Mouse (Mus musculus) embryonic fibroblast, embryonic 13.5 days (primary cell): ENCODE measurements around the gene Tmc6. TPM values are rescaled to one million over a fixed set of nuclear protein-coding genes. Genes with fewer than 3 reads are reported as not detected.

Experiments used
- H3K27ac ChIP-seq: 2 replicates; pipeline ENCODE4 v1.5.1; 2012; ENCODE audit warnings: low read length, control low read depth, inconsistent platforms; ENCODE audit not compliant: insufficient read depth
- H3K4me1 ChIP-seq: 2 replicates; pipeline ENCODE4 v1.6.1; 2011; ENCODE audit warnings: low read length; ENCODE audit not compliant: control insufficient read depth, insufficient read depth
- H3K4me3 ChIP-seq: 2 replicates; pipeline ENCODE4 v1.5.1; 2011; ENCODE audit warnings: mild to moderate bottlenecking, control low read depth, low read length; ENCODE audit not compliant: insufficient read depth
- CTCF ChIP-seq: IDR thresholded peaks from 2 replicates; pipeline ENCODE4 v1.5.1; 2011; ENCODE audit warnings: mild to moderate bottlenecking, control low read depth, low read length, moderate library complexity, borderline replicate concordance; ENCODE audit not compliant: insufficient read depth
- POLR2A ChIP-seq: IDR thresholded peaks from 2 replicates; pipeline ENCODE4 v1.6.1; 2011; ENCODE audit warnings: low read depth, mild to moderate bottlenecking, control low read depth, low read length, moderate library complexity
- polyA plus RNA-seq: library from polyadenylated mRNA; stranded (reverse); fragments of >200 nt; gene quantifications from 2 replicates; pipeline ENCODE4 v1.2.4, GENCODE M21; 2011; ENCODE audit warnings: low read depth; ENCODE audit not compliant: missing spikeins, insufficient read length

Gene Tmc6
- polyA plus RNA-seq, 1 experiment: 19.5 TPM

DNA sequence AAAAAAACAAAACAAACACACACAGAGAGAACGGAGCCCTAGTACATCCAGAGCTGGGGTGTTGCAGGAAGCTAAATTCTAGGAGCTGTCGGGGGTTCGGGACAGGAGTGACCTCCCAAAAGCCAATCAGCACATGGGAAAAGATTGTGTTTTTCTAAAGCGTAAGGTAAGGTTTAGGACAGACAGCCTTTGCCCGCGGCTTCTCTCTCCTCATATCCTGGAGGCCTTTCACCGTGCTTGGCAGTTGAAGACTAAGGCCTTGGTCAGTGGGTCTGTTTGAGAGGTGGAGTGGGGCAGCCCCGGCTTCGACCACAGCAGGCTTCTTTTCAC, 672 bp upstream of the Tmc6 start:
- Histone ChIP-seq H3K27ac (no peak overlapping the region), H3K4me3 (no peak overlapping the region), H3K4me1 (peaks cover 5% of the 10 kb centered on the region; the same call in 1 of the 2 replicates)
- TF ChIP-seq CTCF: no peak
- TF ChIP-seq POLR2A: no peak

DNA sequence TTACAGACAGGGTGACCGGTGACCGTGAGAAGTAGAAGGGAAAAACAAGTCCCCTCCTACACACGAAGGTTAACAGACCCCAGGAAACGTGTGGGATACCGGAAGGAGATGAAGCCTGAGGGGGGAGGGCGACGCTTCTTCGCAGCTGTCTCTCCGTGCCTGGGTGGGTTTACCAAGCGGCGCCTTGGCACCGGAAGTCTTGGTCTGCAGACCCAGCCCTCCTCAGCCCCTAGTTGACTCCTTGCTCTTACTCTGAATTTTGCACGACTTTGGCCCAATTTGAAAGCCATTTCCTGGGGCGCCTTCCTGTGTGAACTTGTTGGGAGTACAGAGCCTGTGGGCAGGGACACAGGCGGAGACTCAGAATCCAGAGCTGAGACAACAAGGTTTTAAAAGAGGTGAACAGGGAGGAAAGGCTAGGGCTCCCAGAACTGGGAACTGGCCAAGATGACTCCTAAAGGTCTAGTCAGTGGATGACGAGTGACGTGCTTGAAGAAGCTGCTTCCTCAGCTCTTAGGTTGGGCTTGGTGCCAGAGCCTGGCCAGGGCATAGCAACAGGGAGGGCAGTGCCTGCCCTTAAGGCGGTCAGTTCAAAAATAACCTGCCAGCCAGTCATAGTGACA, 688 bp downstream of the Tmc6 start:
- H3K27ac ChIP-seq: peak overlapping the region; percentile 61
- H3K4me1 ChIP-seq: peaks cover 5% of the 10 kb centered on the region; the same call in 1 of the 2 replicates
- H3K4me3 ChIP-seq: 0 out of 2 replicates have a peak overlapping the region, but pooled peaks have one; percentile 3
- no peak for TF ChIP-seq CTCF
- TF ChIP-seq POLR2A: no peak

DNA sequence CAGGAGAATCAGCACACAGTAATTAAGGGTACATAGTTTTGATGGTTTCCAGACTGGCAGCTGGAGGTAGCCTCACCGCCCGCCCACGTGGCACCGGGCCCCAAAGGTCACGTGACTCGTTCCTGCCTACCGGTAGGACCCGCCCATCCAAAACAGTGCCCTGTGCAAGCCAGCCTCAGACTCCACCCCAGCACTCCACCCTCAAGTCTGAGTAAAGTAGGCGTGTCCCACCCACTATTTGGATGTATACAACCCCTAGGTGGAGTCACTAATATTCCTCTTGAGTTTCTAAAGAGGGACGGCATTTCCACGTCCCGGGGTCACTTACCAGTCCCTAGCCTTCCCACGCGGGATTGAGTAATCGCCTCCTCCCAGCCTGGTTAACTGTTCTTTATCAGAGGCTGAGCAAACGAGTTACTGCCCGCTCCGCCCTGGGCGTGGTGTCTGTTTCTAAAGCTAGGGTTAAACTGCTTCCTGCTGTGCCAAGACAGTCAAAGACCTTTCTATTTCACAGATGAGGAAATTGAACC, 1.4 kb downstream of the Tmc6 start:
- Histone ChIP-seq H3K4me1 (peaks cover 5% of the 10 kb centered on the region; the same call in 1 of the 2 replicates), H3K4me3 (peak overlapping the region; percentile 52), H3K27ac (peak overlapping the region; percentile 62)
- peak; percentile 40 for TF ChIP-seq POLR2A
- no peak for TF ChIP-seq CTCF

DNA sequence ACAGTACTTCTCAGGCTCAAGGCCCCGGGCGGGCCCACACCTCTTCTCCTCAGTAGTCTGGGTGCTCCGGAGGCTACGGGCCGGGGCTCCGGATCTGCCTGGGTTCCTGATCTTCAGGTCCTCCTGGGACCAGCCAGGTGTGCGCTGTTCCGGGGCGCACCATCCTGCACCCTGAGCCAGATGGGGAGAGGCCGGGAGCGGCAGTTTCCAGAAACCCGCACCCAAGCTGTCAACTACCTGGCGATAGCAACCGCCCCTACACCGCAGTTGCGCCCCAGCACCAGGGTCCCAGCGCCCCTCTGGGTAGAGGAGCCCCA, 1.8 kb downstream of the Tmc6 start:
- H3K4me1 ChIP-seq: peaks cover 5% of the 10 kb centered on the region; the same call in 1 of the 2 replicates
- H3K4me3 ChIP-seq: peak overlapping the region; percentile 52
- TF ChIP-seq POLR2A: no peak
- no peak for TF ChIP-seq CTCF
- peak overlapping the region; percentile 62 for H3K27ac ChIP-seq

DNA sequence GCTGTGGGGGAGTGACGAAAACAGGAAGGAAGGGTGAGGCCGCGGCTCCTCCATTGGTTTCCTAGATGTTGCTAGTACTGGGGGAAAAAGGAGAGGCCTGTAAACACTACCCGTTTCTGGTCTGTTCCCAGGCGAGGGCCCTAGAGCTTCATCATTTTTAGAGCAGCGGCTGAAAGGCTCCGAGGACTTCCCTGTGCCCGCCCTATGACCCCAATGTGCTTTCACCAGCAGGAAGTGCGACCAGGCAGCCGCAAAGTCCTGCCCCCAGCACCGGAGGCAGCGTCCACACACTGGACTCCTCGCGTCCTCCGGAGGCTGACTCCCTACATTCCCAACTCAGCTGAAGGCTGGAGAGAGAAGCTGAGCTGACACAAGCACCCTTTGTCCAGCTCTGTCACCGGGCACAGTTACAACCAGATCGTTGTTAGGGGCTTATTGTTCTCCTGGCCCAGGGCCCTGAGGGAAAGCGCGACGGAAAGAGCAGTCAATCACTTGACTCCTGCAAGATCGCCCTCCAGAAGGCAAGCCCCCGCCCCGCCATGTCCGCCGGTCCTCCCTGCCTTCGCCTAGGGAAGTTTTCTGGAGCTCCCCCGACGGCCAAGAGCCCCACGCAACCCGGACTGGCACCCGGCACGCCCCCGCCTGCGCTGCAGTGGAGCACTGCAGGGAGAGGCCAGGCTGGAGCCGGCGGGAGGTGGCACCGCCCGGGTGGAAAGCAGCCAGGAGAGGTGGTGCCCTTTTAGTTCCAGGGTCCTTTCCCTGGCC, 2.4 kb downstream of the Tmc6 start:
- Histone ChIP-seq H3K27ac (peak overlapping the region; percentile 62), H3K4me3 (peak overlapping the region; percentile 52), H3K4me1 (peaks cover 5% of the 10 kb centered on the region; the same call in 1 of the 2 replicates)
- TF ChIP-seq CTCF (no peak), POLR2A (peak; percentile 79)

DNA sequence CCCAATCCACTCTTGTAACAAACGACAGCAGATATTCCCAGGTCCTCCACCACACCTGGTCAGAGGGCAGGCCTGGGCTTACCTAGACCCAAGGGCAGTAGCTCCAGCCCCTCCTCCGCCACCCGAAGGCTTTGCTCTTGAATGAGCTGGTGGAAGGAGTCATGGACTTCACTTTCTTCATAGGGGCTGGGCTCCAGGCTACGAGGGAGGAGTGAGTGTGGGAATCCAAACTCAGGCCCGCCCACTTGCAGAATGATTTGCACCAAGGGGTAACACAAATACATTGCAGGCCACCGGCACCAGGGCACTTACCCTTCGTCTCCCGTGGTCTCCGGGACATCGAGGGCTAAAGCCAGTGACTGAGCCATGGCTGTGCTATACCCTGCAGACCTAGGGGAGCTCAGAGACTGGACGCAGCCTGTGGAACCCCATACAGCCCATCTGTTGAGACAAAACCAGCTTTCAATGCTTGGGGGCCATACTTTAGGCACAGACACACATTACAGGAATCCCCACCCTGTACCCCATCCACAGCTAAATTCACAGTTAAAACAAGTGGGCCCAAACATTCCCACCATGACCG, 3.1 kb downstream of the Tmc6 start:
- Histone ChIP-seq H3K4me3 (peak overlapping the region; percentile 52), H3K4me1 (peaks cover 5% of the 10 kb centered on the region; the same call in 1 of the 2 replicates), H3K27ac (peak overlapping the region; percentile 62; the same call in 1 of the 2 replicates)
- TF ChIP-seq CTCF (no peak), POLR2A (no peak; the same call in 1 of the 2 replicates)

DNA sequence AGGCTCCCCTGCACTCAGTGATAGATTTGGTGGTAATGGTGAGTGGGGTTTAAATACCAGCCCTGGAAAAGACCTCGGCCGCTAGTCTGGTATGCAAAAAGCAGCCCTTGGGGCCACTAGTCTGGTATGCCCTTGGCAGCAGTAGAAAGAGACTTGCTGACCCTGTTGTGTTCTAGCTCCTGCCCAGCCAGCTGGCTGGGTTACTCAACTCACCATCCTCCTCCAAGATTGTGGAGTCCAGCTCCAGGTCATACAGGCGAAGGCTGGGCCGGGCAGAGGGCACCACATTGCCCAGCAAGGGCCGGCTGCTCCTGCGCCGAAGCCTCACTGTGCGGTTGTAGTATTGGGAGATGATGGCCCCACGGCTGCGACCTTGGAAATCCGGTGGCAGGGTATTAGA, 4.0 kb downstream of the Tmc6 start:
- no peak overlapping the region for H3K27ac ChIP-seq
- TF ChIP-seq POLR2A (no peak), CTCF (no peak)
- no peak overlapping the region for H3K4me3 ChIP-seq
- H3K4me1 ChIP-seq: peaks cover 5% of the 10 kb centered on the region; the same call in 1 of the 2 replicates

DNA sequence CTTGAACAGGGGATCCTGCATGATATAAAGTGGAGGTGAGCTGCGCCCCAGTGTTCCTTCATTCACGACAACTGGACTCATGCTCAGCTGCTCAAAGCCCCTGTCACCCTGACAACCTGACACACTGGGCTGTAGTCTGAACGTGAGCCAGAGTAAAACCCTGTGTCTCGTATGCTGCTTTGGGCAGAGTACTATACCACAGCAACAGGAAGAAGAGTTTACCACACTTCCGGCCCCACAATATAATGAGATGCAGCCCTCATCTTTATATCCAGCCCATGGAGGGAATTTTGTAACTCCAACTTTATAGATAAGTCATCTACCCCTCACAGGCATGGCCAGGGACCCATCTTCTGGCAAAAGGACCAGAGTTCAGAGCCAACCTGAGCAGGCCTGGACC, 4.9 kb downstream of the Tmc6 start:
- TF ChIP-seq CTCF (no peak), POLR2A (no peak)

DNA sequence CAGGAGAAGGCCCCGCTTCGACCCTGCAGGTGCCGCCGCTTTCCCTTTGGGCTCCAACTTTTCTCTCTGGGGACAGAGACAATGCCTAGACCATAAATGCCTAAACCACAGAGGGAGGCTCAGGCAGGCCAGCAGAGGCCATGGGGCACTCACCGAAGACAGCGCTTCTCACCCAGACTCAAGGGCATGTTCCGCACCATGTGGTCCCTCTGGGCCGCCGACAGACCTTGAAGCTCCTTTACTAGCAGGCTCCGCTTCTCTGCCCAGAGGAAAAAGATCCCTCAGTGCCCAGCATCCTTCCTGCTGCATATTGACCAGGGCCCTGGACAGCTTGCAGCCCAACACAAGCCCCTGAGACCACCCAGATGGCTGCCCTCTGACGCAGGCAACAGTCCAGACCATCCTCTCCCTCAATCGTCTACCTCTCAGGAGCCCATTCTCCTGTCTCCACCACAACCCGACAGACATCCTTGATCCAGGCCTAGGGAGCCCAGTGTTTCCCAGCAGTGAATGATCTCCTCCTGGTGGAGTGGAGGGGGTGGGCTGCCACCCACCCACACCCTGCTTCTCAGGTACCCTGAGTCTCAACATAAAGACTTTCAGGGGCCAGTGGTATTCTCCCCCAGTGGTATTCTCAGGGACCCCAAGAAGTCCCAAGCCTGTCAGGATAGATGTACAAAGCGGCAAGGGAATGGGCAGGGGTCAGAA, 5.8 kb downstream of the Tmc6 start:
- H3K27ac ChIP-seq: no peak overlapping the region
- H3K4me3 ChIP-seq: no peak overlapping the region
- H3K4me1 ChIP-seq: peaks cover 4% of the 10 kb centered on the region; the same call in 1 of the 2 replicates
- no peak for TF ChIP-seq POLR2A
- TF ChIP-seq CTCF: no peak

More for the DNA sequence above, 4.9 kb downstream of the Tmc6 start:
- Histone ChIP-seq H3K4me3 (no peak overlapping the region), H3K4me1 (peaks cover 5% of the 10 kb centered on the region; the same call in 1 of the 2 replicates), H3K27ac (no peak overlapping the region)

DNA sequence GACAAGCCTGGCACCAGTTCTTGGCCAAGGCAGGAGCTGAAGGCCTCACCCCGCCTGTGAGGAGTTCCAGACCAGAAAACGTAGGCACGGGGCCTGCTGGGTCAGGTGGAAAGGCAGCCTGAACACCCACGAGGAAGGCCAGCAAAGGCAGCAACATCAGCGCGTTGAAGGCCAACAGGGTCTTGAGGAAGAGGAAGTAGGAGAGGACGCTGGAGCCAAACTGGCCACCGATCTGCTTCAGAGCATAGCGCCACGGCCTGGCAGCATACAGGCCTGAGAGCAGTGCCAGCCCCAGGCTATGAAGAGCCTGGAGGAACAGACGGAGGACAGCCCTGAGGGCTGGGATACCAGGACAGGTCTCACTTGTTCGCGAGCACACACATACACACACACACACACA, 6.5 kb downstream of the Tmc6 start:
- TF ChIP-seq CTCF: no peak
- no peak for TF ChIP-seq POLR2A
- Histone ChIP-seq H3K4me1 (no peaks in the 10 kb centered on the region), H3K4me3 (no peak overlapping the region), H3K27ac (no peak overlapping the region)
